Mouse (Mus musculus) c-Kit-positive CD71-positive TER-119-positive erythroid progenitor cells, embryonic 14.5 days (primary cell): Measurements from ENCODE around the gene Vmn1r55.
"Not testable (repeated sequence)": the region's sequence is repeated elsewhere in the genome, so short reads cannot be mapped to it uniquely, and the experiment has no call there.

Source experiments
- DNase-seq: peaks from one replicate; pipeline ENCODE4 v3.0.0-alpha.2; 2013; ENCODE audit warnings: low spot score

The Vmn1r55 gene

DNA sequence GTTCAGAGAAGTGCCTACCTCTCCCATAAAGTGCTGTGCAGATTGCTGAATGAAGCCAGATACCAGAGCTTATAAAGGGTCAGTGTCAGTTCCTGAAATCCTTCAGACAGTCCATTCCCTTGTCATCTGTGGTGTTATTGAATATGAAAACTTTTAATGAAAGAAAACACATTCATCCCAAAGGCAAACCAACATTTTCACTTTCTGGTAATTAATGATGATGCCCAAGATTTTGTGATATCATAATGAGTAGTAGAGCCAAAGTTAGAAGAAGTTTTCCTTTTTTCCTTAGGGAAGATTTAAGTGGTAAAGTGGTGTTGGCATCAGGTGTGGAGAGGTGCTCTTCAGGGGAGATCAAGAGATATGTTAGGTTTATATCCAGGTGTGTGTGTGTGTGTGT lies at the start of gene Vmn1r55:
TSS of gene Vmn1r55 (minus strand) at position 101 of the 400 bp plus-strand sequence.
- not testable (repeated sequence) for DNase-seq

DNA sequence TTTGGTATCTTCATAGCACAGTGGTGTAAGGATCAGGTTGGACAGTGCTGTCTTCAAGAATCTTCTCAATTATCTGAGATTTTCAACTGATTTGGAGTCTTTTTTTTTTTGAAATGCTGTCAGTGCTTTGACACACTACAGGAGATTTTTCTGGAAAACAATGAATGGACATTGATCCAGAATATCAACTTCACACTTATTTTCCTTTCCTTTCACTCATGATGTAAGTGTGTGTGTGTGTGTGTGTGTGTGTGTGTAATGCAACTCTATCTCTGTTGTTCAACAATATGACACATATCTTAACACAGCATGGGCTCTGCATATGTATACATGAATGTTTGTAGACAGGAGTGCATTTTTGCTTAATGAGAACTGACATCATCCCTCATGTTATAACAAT lies 47.2 kb upstream of the Vmn1r55 start, which contains the start of gene Vmn1r56:
TSS of gene Vmn1r56 (minus strand) at position 101 of the 400 bp plus-strand sequence.
- not testable (repeated sequence) for DNase-seq

DNA sequence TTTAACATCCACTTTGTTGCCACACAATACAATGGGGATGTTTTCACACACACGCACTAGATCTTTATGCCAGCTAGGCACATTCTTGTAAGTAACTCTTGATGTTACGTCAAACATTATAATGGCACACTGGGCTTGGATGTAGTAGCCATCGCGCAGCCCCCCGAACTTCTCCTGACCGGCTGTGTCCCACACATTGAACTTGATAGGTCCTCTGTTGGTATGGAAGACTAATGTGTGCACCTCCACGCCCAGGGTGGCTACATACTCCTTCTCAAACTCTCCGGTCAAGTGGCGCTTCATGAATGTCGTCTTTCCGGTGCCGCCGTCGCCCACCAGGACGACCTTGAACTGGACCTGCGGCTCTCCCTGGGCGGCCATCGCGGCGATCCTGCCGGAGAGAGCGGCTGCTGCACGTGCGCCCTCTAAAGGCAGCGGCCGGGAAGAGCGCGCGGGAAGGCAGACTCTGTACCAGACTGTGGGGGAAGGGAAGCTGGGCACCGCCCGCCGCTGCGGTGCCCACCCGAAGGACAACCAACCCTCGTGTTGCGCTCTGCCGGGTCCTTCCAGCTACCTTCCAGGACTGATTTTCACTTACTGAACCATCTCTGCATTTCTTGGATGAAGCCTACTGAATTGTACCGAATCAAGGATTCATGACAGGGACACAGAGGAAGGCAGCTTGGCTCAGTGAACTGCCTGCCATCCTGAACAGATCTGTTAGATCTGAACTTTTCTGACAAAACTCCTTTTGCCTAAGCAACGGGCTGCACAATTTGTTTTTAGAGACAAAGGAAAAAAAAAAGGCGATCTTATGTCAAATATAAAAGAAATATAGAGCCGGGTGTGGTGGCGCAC lies 23.7 kb downstream of the Vmn1r55 start, which contains the start of gene Rasl2-9:
TSS of gene Rasl2-9 (minus strand) at position 402 of the 858 bp plus-strand sequence.
- DNase-seq = peak; percentile 48

DNA sequence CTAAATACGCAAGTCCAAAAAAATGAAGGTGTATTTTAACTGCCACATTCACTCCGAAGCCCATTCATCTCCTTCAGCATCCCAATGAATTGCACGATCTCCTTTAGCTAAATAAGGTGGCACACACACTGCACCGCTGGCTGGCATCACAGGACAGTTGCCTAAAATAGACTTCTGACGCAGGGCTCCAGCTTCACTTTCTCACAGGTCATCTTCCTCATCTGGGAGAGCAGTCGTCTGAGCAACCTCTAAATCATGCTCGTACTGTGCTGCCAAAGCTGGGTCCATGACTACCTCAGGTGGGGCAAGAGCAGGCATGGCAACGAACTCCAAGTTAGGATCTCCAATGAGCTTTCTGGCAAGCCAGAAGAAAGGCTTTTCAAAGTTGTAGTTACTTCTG lies 24.4 kb downstream of the Vmn1r55 start:
- no peak for DNase-seq

DNA sequence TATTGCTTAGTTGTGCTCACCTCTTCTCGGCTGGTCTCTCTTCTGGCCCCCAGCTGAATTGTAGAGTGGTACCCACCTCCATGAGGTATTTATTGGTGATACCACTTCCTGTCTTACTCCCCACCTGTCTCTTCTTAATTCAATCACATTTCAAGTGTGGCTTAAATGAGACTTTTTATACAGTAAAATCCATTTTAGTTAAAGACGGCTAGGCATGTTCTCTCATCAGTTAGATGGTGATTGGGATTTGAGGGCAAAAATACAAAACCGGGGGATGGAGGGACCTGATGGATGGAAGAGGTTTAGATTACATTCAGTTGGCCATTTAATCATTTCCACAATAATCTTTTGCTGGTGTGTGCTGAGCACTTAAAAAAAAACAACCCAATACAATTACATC lies 32.6 kb downstream of the Vmn1r55 start, which contains the start of gene Rfpl4:
TSS of gene Rfpl4 (minus strand) at position 101 of the 400 bp plus-strand sequence.
- DNase-seq = no peak

DNA sequence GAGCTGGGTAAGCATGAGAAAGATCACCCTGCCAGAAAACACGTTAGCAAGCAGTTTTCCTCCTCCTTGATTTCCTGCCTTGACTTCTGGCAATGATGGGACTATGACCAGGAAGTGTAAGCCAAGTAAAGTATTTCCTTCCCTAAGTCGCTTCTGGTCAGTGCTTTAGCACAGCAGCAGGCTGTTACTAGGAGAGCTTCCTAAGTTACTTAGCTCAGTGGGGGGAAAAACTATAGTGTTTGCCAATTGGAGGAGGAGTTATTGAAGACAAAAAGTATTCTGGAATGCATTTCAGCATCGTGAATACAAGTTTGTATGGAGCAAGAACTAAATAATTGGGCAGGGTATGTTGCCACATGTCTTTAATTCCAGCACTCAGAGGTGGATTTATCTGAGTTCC lies 36.8 kb downstream of the Vmn1r55 start:
- DNase-seq = no peak

DNA sequence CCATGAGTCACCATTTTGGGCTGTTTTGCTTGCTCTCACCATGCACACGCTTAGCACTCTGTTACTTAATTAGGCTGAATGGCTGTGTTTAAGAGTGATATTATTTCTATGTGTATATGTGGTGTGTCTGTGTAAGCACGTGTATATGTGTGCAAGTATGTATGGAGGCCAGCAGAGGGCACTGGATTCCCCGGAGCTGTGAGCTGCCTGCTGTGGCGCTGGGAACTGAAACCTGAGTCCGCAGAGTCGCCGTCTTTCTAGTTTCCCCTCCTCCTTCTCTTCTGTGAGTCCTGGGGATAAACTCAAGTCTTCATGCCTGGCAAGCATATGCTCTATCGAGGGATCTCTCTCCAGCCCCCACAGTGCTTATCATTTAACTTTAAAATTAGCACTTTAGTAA lies 40.2 kb downstream of the Vmn1r55 start:
- no peak for DNase-seq

DNA sequence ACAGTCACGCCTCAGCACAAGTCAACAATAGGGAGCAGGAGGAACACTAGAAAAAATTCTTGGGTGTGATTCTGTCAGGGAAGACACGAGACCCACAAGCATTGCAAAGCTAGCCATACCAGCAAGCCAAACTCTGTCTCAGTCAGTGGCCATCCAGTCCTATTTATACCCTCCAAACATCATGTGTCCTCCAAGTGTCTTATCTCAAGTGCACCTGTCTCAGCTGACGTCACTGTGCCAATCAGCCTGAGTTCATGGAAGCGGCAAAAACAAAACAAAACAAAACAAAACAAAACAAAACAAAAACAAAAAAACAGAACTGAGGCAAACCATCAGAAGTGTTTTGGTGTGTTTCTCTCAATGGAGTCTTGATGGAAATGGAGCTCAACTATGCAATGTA lies 41.2 kb downstream of the Vmn1r55 start:
- no peak for DNase-seq

DNA sequence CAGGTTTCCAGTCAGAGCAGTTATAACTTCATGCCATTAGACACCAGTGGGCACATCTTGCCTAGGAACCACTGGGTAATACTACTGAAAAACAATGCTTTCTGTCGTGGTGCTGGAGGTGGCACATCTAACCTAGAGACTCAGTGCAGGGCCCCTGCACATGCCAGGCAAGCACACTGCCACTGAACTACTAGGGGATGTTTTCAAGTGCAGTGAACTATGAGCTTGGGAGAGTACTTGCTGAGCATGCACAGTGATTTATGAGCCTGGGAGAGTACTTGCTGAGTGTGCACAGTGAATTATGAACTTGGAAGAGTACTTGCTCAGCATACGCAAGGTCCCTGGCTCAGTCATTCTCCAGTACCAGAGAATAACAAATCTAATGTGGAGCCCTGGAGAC lies 46.9 kb downstream of the Vmn1r55 start:
- no peak for DNase-seq

DNA sequence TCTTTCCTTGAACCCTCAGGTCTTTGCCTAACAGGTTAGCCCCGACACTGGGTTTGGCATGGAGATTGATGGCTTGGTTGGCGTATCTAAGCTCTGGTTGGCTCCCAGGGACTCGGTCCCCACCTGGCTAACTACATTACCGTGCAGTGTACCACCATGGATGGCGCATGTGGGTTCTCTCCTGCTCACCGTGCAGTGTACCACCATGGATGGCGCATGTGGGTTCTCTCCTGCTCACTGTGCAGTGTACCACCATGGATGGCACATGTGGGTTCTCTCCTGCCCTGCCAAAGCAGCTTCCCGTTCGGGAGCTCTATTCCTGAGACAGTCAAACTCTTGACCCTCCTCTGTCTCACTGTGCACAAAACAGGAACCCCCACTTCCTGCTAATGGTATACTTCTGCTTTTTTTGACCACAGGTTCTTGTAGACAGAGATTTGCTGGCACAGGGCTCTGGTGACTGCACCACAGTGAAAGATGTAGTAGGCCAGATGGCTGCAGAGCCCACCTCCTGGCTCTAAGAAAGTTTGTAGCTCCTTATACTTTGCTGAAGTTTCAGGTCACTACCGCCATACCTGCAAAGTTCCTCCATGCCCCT lies 48.3 kb downstream of the Vmn1r55 start:
- no peak for DNase-seq

DNA sequence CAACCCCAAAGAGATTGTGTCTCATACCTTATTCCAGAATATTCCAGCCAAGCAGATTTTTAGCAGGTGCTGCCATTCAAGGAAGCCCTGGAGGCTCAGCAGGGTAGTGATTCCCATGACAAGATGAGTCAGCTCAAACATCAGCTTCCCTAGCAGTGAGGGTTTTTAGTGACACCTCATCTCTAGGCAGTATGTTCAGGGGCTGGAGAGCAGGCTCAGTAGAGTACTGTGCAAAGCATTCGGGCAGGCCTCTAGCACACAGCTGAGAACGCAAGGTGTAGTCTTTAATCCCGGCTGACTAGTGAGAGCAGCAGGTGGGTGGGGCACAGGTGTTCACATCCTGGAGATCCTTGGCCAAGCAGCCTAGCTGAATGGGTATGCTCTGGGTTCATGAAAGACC lies 49.7 kb downstream of the Vmn1r55 start:
- DNase-seq = no peak

DNA sequence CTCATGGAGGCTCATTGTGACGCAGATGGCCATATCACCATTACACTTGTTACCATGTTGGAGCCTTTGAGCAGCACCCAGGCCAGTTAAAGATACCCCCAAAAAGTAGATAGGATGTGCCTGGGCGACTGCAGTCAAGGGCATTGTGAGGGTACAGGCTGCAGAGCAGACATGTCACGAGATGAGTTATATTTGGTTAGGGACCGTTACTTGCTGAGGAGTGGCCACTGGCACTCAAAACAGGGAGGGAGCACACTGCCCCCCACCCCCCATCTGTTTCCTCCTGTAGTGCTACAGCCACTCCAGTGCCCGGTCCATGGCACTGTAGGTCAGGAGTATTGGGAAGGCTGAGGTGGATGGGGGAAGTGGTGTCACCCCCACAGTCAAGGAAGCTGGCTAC lies 50.7 kb downstream of the Vmn1r55 start:
- DNase-seq = no peak

DNA sequence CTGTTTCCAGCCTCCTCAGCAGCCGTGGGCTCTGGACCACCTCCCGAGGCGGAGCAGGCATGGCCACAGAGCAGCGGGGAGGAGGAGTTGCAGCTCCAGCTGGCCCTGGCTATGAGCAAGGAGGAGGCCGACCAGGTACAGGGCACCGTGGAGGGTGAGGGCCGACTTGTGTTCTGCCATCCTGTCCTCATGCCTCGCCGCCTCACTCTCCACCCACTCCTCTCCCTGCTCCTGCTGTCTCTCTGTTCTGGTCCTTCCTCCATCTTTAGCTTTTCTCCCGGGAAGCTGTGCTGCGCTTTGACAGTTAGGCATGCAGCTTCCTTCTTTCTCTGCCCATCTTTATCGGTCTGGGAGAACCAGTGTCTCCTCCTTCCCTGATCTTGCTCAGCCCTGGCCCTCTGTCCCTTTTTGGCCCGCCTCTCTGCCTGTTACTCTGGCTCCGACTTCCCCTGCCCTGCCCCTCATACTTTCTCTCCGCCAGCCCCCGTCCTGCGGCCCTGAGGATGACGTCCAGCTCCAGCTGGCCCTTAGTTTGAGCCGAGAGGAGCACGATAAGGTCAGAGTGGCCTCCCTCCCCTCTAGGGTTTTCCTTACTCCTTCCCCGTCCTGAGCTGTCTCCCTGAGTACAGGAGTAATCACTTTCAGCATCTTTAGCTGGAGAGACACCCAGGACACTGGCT lies 56.5 kb downstream of the Vmn1r55 start:
- DNase-seq = no peak

DNA sequence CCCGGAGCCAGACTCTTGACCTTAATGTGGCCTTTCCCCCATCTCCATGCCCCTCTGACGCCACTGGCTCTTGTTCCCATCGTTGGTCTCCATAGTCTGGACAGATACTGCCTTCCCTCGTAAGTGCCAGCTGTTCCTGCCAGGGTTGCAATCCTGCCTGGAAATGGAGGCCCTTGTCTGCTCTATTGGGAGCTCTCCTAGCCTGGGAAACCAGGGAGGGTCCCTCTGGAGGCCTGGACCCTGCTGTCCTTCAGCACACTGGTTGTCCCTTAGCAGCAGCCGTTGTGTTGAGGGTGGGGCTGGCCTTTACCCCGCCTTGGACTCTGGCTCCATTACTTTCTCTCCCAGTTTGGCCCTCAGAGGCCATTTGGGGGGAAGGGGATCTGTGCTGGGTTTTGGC lies 57.1 kb downstream of the Vmn1r55 start:
- no peak for DNase-seq

DNA sequence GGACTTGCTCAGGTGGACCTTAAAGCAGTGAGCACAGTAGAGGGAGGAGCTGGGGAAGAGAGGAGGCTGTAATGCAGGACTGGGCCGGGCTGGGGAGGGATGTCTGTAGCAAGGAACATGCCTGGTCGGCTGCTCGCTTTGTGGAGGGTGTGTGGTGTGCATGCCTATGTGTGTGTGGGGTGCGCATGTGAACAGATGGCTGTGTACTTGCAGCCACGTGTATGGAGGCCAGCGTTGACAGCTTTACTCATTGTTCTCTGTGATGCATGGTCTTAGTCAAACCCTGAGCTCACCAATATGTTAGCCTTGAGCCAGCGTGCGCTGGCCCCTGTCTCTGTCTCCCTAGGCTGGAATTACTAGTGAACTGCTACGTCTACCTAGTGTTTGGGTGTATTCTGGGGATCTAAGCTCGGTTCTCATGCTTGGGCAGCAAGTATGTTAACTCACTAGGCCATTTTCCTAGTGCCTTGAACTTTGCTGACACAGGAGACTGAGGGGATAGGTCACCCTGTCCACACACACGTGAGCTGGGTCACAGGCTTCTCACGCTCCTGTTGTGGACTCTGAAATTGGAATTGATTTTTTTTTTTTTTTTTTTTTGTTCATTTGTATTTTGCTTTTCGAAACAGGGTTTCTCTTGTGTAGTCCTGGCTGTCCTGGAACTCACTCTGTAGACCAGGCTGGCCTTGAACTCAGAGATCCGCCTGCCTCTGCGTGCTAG lies 58.3 kb downstream of the Vmn1r55 start:
- no peak for DNase-seq

DNA sequence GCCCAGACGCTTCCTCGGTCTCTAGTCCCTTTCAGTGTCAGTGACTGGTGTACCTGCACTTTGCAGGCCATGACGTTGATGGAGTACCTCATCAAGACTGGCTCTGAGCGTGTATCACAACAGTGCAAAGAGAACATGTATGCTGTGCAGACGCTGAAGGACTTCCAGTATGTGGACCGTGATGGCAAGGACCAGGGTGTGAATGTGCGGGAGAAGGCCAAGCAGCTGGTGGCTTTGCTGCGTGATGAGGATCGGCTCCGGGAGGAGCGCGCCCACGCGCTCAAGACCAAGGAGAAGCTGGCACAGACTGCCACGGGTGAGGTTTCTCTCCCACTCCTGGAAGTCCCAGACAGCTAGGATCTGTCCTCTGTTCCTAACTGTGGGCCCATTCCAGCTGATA lies 59.6 kb downstream of the Vmn1r55 start:
- DNase-seq = no peak

DNA sequence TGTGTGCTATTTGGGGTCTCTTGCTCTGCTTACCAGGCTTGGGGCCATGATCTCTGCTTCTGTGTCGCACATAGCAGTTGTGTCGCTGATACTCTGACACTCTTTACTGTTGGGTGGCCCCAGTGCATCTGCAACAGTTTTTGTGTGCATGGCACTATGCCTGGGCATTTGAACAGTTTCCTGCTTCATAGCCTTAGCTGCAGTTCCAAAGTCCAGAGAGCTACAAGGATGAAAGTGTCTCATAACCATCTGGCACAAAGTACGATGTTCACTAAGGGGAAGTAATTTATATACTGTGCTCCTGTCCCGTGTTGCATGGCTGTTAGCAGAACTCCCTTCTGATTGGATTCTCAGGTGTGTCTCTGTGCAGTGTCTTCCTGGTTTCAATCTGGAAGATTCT lies 61.6 kb downstream of the Vmn1r55 start:
- no peak for DNase-seq

DNA sequence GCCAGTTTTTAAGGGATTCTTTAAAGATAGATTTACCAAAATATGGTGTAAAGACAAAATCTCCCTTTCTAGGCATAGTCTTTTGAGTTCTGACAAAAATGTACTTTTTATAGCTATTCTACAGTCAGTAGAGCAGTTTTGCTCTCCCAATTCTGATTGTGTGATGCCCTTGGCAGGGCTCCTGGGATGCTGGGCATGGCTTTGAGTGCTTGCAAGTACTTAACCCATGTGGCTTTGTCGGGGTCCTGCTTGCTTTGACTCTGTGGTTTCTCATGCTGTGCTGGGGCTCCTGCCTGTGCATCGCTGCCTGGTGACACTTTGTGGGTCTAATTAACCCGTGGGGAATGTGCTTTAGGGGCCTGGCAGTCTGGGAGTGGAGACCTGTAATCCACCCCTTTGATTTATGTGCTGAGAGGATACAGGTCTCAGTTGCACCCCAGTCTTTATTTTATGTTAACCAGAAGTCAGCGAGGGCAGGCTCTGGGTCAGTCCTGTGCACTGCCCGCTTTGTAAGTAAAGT lies 62.5 kb downstream of the Vmn1r55 start:
- no peak for DNase-seq

DNA sequence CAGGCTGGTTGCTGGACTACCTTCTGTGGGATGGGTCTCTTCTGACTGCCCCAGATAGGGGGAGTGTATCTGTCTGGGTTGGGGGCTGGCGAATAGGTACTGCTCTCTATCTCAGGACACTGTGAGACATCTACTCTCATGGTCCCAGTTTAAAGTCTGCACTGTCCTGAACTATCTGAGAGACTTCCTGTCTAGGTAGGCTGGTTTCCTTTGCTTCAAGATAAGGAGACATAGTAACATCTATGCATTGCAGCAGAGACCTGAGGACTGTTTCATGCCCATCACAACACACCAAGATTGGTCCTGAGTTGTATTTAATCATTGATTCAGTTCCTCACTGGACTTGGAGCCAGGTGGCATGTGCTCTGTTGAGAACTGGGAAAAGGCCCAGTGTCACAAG lies 64.0 kb downstream of the Vmn1r55 start:
- DNase-seq = no peak

DNA sequence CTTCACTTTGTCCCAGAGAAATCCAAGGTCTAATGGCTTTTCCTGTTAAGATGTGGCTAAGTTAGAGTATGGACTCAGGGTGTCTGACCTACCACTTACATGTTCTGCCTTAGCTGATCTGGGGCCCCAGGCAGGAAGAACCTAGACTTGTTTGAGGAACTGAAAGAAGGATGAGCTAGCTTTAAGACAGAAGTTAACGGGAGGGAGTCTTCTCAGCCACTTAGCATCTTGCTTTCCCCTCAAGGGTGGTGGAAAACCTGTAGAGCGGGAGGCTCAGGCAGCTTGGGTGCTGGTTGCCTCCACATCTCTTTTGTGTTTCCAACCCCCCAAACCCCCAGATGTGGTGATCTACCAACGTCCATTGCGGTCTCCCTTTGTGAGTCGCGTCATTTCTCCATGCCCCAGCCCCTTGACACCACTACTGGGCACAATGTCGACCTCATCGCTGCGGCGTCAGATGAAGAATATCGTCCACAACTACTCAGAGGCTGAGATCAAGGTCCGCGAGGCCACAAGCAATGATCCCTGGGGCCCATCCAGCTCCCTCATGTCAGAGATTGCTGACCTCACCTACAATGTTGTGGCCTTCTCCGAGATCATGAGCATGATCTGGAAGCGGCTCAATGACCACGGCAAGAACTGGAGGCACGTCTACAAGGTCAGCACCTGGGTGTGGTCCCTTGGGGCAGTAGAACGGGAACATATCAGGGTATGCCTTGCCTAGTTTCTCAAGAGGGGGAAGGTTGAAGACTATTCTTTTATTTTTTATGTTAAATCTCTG lies 66.0 kb downstream of the Vmn1r55 start:
- no peak for DNase-seq

DNA sequence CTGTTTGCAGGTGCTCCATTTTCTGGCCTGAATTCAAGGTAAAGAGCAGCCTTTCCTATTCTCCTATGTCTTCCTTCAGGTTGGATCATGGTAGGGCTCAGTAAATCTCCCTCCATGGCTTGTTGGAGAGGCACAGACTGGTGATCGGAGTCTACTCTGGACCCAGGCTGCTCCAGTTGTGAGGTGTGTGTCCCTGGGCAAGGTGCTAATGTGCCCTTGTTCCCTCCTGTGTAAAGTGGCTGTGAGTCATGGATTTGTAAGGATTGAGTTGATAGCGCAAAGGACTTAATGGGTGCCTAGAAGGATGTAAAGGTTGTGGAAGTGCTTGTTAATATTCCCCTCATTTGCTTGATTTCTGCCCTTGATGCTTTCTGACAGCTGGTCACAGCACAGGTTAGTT lies 67.5 kb downstream of the Vmn1r55 start:
- DNase-seq = no peak
